Mouse (Mus musculus) gonadal fat pad, adult 2 months (tissue): ENCODE measurements at regions not wholly inside any gene's neighbourhood (a gene's known extent, or its start where the extent isn't known, plus 50 kb on each side); places are given as distances from the start of the nearest gene placed in this dataset.

Experiments
- DNase-seq: peaks from one replicate; pipeline ENCODE4 v3.0.0-alpha.2; 2012; ENCODE audit warnings: low read depth

DNA sequence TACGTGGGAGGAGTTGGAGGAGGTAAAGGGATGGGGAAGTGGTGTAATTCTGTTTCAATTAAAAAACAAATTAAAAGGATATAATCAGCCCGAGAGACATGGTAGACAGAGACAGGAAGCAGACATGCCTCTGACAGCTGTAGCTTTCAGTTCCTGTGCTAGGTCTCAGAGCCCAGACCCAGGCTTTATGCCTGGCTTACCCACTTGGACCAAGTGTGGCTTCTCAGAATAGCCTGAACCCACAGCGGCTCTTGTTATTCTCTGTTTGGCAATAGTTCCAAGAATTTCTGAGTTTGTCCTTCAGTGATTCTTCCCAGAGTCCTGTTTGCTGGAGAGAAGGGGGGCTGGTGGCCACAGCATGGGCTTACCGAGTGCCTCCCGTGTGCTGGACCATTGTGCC is 182.4 kb downstream of the Pten start:
- no peak for DNase-seq

DNA sequence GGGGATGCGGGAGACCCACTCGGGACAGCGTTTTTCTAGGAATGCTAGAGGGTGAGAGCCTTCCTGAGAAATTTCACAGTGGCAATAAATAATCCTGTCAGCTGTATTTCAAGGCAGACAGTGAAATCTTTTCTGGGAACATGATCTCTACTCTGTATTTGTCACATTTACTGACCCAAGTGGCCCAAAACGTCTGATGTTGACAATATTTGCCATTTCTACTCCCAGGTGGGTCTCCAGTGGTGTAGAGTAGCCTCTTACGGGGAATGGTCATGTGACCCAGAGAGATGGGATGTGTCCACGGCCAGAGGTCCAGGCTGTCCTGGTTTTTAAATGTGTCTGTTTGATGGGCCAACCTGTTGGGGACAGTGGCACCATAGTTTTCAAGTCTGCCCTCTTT is 183.5 kb downstream of the Pten start:
- no peak for DNase-seq

DNA sequence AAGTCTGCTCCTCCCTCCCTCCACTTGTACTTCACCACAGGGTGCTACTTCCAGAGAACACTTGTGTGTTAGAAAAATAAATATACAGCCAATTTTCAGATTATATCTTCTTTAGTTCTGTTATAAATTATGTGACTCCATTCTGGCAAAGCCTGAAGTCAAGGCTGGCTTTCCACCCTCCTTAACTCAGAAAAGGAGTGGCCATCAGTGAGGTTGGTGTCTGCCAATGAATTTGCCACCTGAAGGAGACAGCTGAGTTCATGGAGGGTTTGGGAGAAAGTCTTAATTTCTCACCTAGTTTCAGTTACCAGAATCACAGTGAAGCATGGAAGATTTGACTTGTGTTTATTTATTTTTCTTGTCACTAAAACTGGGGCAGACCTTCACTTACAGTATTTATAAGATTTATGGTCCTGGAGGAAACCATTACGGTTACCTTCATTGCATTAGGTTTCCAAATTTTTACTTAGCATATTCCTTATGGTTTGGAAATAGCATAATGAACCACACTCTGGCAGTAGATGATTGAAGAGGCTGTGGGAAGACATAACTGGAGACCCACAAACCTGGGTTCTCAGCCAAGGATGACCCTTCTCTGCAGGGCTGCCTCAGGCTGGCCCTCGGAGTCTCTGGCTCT is 186.4 kb downstream of the Pten start:
- DNase-seq, result no peak

DNA sequence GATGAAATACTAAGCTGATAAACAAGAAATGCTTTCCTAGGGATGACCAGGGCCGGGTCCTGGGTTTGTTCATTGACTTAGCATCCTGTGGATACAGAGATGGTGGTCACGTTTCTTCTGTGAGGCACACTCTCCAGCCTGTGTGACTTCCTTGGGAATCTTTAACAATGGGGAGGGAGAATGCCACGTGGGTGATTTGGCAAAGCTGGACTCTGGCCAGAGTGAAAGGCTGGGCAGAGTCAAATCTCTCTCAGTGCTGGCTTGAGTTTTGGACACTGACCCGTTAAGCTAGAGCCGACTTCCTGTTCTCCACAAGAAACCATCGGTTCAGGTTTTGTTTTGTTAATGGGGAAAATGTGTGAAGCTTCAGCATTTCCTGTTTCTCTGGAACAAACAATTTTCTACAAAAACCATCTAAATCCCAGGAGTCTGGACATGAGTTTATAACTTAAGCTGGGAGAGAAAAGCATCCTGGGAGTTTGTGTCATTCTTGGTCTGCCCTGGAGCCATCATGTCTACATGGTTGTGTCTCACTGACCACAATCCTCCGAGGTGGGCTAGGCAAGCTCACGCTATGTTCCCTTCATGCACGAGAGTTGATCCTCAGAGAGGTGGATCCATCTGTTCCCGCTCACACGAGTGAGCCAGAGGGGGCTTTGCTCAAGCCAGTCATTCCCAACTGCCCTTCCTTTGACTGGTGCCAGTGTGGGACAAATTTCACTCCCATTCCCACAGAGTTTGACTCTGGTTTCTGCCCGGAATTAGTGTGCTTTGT is 190.0 kb downstream of the Pten start:
- no peak for DNase-seq

DNA sequence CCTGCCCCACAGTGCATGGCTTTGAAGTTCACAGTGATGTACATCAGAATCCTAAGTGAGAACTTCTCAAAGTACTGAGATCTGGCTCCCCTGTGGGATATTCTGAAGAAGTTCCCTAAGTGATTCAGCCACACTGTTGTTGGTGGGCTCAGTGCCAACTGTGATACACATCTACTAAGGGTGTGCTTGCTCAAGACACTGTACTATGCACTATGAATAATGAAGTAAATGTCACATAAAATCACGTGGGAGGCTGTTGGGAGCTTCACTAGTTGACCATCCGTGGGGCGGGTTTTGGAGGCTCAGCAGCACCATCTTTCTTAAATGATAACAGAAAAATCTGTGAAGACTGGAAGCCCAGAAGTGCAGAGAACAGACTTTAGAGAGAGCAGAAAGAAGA is 193.0 kb downstream of the Pten start:
- no peak for DNase-seq

DNA sequence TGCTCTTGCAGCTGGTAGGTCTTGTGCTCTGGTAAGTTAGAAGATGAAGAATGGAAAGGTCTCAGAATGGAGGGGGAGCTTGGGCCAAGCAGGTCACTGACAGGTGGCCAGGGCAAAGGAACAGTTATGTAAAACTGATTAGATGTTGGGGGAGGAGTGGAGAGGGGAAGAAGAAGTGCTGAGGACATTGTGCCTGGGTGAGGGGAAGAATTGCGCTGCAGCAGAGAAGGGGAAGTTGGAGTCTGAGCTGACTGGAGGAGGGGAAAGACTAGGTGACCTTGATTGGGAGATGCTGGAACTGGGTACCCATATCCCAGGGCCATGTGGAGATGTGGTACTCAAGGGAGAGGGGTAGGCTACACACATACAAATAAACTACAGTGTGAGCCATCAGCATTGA is 193.5 kb downstream of the Pten start:
- DNase-seq, result no peak

DNA sequence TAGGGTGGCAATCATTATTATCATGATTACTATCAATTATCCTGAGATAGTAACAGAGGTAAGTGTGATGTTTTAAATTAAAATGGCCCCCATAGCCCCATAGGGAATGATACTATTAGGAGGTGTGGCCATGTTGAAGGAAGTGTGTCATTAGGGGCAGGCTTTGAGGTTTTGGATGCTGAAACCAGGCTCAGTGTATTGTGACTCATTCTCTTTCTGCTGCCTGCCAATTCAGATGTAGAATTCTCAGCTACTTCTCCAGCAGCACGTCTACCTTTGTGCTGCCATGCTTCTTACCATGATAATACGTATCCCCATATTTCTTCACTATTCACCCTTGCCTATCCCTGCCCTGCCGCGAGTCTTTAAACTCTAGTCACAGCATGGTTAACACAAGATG is 195.1 kb downstream of the Pten start:
- DNase-seq, result no peak

DNA sequence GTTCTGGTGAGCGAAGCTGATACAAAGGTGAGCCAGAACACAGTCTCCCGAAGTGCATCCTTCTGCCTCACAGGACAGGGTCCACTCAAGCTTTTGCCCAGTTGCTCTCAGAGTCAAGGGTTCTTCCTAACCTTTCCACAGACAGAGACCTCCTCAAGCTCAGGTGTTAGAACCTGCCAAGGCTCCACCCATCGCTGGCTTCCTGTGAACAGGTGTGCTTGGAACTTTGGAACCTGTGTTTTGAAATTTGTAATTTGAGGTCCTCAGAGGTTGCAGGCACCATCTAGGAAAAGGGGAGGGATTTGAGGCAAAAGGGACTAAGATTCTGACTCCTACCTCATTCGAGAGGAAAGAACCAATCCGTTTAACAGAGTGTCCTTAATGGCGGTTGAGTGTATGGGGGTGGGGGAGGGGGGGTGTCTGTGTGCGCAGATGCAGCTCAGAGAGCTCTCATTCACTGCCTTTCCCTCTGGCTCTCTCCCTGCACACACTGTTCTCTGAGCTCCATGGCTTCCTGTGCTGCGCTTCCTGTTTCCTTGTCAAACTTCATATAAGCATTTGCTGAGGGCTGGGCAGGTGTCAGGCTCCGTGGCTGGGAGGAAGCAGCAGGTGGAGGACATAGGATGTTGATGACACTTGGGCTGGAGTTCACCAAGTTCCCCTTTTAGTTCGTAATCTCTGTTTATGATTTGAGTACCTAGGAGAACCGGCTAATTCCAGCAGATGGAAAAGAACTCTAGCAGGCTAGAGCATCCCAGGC is 195.8 kb downstream of the Pten start:
- DNase-seq, result no peak

DNA sequence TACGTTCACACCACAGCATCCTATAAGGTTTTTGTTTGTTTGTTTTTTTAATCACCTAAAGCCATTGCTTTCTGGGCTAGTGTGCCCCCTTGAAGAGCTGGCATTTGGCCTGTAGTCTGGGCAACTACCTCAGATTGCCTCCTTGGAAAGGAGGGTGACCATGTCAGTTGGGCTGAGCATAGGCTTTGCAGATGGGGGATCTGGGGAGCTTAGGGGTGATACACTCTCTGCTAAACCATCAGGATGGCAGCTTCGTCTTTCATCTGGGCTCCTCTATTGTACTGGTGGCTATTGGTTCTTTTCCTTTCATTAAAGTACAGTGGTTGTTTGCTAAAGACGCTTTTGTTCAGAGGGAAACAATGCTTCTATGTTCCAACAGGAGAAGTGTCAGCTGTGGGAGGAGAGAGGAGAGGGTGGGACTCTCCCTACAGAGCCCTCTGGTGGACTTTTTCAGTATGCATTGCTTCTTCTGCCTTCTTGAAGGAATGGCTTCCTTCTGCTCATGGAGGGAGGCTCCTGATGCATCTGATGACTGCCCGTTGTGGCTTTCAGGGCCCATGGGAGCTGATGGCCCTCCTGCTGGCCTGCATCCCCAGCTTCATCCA is 196.8 kb downstream of the Pten start:
- DNase-seq, result no peak

DNA sequence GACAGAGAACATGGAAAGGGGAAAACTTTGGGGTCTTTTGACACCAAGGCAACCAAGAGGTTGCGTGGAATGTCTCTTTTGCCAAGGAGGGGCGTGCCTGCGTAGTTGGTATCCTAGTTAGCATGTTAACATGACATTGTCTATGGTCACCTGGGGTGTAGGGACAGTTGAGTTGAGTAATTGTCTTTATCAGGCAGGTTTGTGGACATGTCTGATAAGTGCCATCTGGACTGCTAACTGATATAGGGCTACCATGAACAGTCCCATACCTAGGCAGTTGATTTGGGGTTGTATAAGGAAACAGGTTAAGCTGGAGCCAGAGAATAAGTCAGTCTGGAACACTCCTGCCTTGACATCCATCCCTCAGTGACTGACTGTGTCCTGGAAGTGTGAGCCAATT is 197.6 kb downstream of the Pten start:
- DNase-seq, result no peak

DNA sequence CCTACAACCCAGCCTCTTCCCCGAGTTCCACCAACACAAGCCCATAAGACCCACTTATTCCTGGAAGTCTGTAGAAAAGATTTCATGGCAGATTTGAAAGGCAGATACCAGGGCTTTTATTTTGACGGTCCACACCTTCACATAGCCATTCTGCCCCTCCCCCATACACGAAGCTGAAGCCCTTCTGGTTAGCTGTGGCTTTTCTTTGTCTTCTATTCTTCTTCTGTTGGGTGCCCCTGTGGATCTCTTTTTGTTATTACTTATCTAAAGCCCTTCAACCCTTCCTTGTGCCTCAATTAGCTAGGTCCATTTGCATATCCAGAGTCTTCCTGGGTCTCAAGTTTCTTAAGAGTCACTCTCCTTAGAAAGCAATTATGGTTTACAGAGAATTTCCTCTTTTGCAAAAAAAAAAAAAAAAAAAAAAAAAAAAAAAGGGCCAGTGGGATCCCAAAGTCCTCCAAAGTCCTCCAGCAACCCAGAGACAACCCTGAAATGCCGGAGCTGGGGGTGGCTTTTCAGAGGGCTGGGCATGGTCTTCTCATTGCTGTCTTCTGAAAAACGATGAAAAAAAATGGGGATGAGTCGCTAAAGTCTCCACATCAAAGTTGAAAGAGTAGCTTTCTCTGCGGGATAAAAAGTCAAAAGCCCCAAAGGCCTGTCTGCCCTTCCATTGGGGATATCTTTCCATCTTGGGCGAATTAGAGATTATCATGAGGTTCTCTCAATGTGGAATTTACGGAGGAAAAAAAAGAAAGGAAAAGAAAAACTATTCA is 199.0 kb downstream of the Pten start:
- DNase-seq, result no peak

DNA sequence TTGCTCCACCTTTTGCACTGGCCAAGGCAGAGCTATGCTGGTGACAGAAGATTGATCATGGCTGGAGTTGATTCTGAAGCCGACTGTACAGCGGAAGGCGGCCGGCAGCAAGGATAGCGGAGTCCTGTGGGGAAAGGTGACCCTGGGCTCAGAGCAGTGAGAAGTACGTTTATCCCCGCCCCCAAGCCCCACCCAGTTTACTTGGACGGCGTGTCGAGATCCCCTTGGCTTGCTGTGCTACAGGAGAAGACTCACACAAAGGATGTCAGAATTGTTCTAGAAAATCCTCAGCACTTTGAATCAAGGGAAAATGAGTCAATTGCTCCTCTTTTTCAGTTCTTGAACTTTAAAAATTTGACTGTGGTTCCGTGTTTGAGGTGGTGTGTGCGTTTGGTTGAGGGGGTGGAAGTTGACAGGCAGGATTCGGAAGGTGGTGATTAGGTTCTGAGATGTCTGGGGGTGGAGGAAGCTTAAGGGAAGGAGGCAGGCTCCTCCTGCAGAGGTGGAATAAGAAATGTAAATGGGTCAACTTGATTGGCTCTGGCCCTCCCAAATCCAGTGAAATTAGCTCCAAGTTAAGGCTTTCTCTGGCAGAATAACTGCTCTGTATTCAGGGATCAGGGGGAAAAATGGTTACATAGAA is 199.7 kb downstream of the Pten start:
- no peak for DNase-seq

DNA sequence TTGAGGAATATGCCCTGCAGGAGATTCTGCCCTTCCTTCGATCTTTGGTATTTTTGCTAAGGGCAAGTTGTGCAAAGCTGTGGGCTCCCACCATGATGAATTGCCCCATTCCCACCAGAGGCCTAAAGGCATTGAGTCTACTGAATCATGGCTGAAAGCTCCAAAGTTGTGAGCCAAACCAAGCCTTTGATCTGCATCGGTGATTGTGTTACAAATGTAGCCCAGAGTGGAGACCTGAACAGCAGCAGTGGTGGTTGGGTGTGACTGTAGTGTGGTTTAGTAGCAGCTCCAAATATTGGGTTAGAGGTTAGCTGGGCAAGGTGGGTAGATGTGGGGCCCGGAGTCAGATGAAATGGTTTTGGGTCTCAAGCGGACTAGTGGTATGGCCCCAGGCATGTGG is 201.0 kb downstream of the Pten start:
- no peak for DNase-seq

DNA sequence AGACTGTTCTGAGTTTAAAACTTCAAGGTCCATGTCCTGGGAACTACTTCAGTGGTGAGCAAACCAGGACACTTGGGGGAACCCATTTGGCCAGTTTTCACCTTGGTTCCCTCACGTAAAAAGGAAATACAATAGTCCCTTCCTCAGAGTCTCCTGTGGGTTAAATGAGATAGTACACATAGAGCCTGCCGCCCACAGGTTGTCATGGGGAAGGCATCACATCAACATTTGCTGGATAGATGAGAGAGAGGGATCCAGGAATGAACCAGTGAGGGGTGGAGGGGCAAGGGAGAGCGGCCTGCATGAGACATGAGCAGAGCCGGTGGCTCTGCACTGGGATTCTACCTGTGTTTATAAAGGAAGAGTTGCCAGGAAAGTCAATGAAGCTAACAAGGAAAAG is 201.5 kb downstream of the Pten start:
- no peak for DNase-seq

DNA sequence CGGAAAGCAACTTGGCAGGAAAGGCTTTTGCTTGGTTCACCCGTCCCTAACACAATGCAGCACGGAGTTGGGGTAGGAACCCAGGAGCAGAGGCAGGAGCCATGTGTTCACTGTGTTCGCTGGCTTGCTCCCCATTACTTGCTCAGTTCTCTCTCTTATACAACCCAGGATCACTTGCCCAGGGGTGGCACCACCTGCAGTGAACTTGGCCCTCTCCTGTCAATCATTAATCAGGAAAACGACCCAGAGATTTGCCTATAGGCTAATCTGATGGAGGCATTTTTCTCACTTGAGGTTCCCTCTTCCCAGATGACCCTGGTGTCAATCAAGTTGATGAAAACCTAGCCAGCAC is 202.5 kb downstream of the Pten start:
- DNase-seq, result no peak

DNA sequence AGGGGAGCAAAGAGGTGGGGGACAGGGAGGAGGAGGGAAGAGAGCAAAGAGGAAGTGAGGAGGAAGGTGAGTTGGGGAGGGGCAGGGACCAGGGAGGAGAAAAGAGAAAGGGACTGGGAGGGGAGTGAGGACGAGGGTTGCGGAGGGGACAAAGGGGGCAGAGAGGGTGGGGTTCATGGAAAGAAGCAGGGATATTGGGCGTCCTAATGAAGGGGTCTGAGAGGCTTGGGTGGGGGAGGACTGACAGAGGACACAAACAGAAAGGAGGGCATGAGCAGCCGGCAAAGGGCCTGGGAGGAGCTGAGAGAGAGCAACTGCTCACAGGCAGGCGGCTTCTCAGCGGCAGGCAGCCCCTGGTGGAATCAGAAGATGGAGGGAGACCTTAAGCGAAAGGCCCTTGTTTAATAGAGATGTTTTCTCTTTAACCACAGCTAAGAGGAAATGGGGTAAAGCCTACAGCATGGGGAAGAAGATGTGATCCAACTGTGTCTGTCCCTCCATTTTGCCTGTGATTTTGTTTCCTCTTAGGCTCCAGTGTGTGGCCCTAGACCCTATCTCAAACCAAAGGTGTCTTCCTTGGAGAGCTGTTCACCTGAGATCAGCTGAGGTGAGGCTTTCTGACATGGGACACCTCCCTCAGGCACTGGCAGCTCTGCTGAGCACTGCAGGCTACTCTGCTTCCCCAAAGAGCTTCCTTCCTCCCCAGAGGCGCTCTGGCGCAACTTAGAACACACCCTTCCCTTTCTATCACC is 203.1 kb downstream of the Pten start:
- no peak for DNase-seq

DNA sequence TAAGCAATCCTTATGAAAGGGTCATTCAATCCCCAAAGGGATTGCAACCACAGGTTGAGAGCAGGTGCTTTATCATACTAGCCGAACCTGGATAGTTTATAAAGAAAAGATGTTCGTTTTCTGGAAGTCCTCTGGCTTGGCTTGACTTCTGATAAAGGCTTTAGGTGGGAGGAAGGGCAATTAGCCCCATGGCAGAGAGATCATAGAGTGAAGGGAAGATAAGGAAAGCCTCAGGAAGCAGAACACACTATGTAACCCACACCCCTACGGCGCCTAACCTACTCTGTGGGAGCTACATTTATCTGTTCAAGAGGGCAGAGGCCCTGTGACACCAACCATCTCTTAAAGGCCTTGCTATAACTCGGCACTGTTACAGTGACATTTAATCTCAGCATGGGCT is 204.2 kb downstream of the Pten start:
- DNase-seq, result no peak

DNA sequence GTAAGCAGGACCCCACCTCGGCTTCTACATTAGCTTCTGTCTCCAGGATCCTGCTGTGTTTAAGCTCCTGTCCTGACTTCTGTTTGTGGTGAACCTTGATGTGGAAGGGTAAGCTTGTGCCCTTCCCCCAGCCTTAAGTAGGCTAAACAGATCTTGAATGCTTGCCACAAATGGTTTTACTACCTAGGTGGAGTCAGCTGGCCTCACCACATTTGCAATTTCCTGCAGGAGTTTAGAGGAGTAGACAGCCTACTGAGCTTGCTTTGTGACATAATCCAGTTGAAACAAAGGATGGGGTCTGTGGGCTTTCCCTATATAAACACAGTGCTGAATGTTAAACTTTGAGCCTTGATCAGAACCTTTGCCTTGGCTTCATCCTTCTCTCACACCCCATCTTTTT is 206.7 kb downstream of the Pten start:
- no peak for DNase-seq

DNA sequence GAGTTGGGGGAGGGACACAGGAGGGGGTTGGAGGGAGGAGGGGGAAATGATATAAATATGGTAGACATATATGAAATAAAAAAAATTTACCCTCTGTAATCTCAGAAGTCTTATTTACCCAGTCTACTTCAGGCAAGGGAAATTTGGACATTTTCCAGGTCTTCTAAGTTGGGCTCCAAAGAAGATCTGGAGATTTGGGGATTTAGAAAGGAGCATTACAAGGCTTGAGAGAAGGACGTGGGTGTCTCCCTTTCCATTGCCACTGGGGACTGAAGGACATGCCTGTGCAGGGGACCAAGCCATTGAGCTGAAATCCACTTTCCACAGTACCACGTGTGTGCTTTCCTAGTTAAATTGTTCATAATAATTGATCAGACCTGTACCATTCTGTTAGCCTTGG is 208.2 kb downstream of the Pten start:
- no peak for DNase-seq

DNA sequence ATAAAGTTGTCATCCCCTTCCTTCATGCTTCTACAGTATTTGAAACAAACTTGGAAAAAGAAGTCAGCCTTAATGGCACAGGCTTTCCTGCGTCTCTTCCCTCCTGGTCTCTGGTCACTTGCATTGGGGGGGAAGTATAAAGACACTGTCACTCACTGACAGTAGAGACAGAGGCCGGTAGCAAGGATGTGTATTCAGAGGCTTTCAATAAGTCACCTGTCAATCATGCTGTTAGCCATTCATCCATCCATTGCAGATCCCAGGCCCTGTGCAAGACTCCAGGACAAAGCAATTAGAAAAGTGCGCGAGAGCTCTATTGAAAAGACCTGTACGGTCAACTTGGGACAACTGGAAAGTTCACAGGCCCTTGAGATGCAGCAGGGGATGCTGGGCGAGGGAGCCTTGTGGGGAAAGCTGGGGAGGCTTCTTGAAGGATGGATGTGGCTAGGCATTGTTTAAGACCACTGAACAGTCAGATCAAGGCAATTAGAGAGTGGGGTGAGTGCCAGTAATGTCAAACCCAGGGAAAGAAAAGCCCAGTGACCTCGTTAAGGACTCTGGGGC is 212.0 kb downstream of the Pten start:
- no peak for DNase-seq
